Mouse (Mus musculus): ENCODE results near the gene Lin28a.

Gene Lin28a

GRCm38 (mm10) chr4:134016208-134016607 is 2.4 kb downstream of the Lin28a start:
- Histone ChIP-seq H3K4me3 (replicated peaks; ENCODE audit: low read length) (peak overlapping the region; percentile 95), H3K27me3 (ENCODE audit: insufficient read depth, low read length) (no peaks in the 10 kb centered on the region), H3K4me1 (replicated peaks; ENCODE audit: low read depth, low read length) (peaks cover 67% of the 10 kb centered on the region), H3K36me3 (ENCODE audit: insufficient read depth, low read length) (peaks cover 38% of the 10 kb centered on the region), H3K9me3 (ENCODE audit: low read length) (no peaks in the 10 kb centered on the region)
- no peak for TF ChIP-seq POU5F1 (IDR thresholded peaks at IDR 0.05; ENCODE audit: borderline replicate concordance, low read length)

DNA sequence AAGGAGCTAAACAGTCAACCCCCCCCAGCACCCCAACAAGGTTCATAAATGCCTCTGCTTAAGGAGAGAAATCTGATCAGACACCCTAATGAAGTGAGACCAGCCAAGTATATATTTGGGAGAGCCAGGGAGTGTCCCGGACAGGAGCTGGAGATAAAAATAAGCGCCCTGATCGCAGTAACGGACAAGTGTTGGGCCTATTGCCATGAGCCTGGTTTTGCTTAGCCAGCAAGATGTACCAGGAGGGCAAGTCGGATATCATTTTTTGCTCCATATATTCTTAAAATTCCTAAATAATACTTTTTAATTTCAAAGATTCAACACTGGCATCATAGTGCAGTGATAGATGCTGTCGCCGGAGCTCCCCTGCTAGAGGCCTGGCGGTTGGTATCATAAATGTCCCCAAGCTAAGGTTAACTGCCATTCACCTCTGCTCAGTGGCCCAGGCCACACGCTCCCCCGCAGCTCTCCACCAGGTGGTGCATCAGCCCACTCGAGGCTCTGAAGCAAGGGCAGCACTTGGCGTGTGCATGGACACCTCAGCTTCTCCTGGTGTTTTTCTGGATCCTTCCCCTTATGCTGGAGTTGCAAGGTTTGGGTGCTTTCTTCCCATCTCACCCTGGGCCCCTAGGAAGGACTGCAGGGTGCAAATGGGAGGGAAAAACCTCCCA is 5.6 kb downstream of the Lin28a start:
- no peaks in the 10 kb centered on the region for H3K9me3 ChIP-seq (ENCODE audit: low read length)
- peak overlapping the region; percentile 71 for H3K4me3 ChIP-seq (replicated peaks; ENCODE audit: low read length)
- peaks cover 59% of the 10 kb centered on the region for H3K36me3 ChIP-seq (ENCODE audit: insufficient read depth, low read length)
- no peaks in the 10 kb centered on the region for H3K27me3 ChIP-seq (ENCODE audit: insufficient read depth, low read length)
- peaks cover 82% of the 10 kb centered on the region for H3K4me1 ChIP-seq (replicated peaks; ENCODE audit: low read depth, low read length)
- peak; percentile 36 for TF ChIP-seq CTCF (conservative IDR thresholded peaks at IDR 0.05; ENCODE audit: low read length)
- TF ChIP-seq NANOG (IDR thresholded peaks at IDR 0.05; ENCODE audit: borderline replicate concordance, low read length) = no peak

DNA sequence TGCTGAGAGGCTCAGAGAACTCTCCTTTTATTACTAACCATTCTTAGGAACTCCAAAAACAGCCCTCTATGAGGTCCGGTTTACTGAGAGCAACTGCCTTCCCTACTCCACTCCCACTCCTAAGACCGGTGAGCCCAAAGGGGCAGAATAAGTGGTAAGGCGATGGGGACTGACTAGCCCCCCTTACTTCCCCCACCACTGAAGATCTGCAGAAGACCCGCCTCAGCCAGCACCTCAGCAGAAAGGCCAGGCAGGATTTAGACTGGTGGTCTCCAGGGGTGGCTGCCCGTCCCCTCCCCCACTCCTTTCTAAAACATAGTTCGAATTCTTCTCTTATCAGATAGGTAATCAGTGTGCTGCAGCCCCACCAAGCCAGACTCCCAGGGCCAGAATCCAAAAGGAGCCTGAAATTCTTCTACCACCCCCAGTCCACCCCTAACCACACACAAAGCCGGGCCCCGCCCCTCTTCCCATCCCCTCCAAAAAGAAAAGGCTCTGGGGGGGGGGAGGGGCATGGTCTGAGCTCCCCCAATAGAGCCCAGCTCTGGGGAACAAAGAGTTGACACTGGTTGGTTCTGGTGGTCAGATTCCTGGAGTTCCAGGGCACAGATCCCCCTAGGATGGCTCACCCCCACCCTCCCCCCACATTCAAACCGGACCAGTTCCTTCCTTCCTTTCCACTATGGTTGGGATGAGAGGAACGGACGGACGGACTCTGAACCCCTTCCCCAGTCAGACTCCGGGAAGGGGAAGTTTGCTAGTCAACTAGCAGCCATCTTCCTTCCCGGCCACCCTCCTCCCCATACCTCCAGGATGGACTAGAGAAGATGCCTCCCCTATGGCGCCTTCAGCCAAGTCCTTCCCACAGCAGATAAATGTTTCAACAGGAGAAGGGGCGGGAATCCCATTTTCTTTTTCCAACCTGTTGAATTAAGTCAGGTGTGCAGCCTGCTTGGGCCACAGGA is 6.9 kb downstream of the Lin28a start:
- peaks cover 85% of the 10 kb centered on the region for H3K4me1 ChIP-seq (replicated peaks; ENCODE audit: low read depth, low read length)
- no peaks in the 10 kb centered on the region for H3K27me3 ChIP-seq (ENCODE audit: insufficient read depth, low read length)
- H3K4me3 ChIP-seq (replicated peaks; ENCODE audit: low read length) = peak overlapping the region; percentile 71
- H3K9me3 ChIP-seq (ENCODE audit: low read length) = no peaks in the 10 kb centered on the region
- H3K36me3 ChIP-seq (ENCODE audit: insufficient read depth, low read length) = peaks cover 67% of the 10 kb centered on the region
- TF ChIP-seq CTCF (conservative IDR thresholded peaks at IDR 0.05; ENCODE audit: low read length) (no peak), POU5F1 (IDR thresholded peaks at IDR 0.05; ENCODE audit: borderline replicate concordance, low read length) (no peak), NANOG (IDR thresholded peaks at IDR 0.05; ENCODE audit: borderline replicate concordance, low read length) (no peak)

- Histone ChIP-seq H3K36me3 (ENCODE audit: insufficient read depth, low read length) (peaks cover 68% of the 10 kb centered on the region), H3K9me3 (ENCODE audit: low read length) (no peaks in the 10 kb centered on the region), H3K4me1 (replicated peaks; ENCODE audit: low read depth, low read length) (peaks cover 83% of the 10 kb centered on the region), H3K4me3 (replicated peaks; ENCODE audit: low read length) (peak overlapping the region; percentile 71; the same call in 1 of the 2 replicates), H3K27me3 (ENCODE audit: insufficient read depth, low read length) (no peaks in the 10 kb centered on the region)
- no peak for TF ChIP-seq NANOG (IDR thresholded peaks at IDR 0.05; ENCODE audit: borderline replicate concordance, low read length)
- no peak for TF ChIP-seq CTCF (conservative IDR thresholded peaks at IDR 0.05; ENCODE audit: low read length)
- no peak for TF ChIP-seq POU5F1 (IDR thresholded peaks at IDR 0.05; ENCODE audit: borderline replicate concordance, low read length)
Measured at GRCm38 (mm10) chr4:134009709-134010108, 8.9 kb downstream of the Lin28a start.

GRCm38 (mm10) chr4:134006845-134007244 is 11.8 kb downstream of the Lin28a start:
- Histone ChIP-seq H3K36me3 (ENCODE audit: insufficient read depth, low read length) (peaks cover 72% of the 10 kb centered on the region), H3K27me3 (ENCODE audit: insufficient read depth, low read length) (no peaks in the 10 kb centered on the region), H3K4me3 (replicated peaks; ENCODE audit: low read length) (no peak overlapping the region), H3K9me3 (ENCODE audit: low read length) (no peaks in the 10 kb centered on the region), H3K4me1 (replicated peaks; ENCODE audit: low read depth, low read length) (peaks cover 78% of the 10 kb centered on the region)
- no peak for TF ChIP-seq NANOG (IDR thresholded peaks at IDR 0.05; ENCODE audit: borderline replicate concordance, low read length)
- TF ChIP-seq POU5F1 (IDR thresholded peaks at IDR 0.05; ENCODE audit: borderline replicate concordance, low read length) = no peak
- no peak for TF ChIP-seq CTCF (conservative IDR thresholded peaks at IDR 0.05; ENCODE audit: low read length)

DNA sequence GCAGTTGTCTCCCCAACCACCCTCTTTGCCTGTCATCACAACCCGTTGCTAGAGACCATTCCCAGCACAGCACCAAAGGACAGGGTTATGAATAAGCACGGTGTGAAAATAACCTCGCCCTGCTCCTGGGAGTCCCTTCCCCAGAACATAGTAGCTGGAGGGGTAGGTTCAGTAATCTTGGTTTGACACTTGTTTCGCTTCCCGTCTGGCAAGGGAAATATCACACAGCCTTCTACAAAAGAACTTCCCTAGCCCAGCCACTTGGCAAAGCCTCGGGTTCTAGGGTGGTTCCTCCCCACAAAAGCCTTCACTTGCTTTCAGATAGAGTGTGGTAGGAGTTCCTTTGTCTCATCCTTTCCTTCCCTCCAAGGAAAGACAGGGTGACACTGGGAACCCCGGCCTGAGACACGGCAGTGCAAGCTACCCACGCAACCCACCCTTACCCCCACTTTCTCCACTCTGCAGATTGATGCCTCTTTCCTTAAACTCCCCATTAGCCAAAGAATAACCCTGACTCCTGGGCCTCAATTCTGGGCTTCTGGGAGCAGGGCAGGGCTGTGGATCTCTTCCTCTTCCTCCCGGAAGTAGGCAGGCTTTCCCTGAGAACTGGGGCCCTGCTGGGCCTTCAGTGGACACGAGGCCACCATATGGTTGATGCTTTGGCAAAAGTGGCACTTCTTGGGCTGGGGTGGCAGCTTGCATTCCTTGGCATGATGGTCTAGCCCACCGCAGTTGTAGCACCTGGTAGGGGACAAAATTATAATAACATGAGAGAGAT is 12.9 kb downstream of the Lin28a start:
- H3K4me1 ChIP-seq (replicated peaks; ENCODE audit: low read depth, low read length) = peaks cover 76% of the 10 kb centered on the region
- H3K27me3 ChIP-seq (ENCODE audit: insufficient read depth, low read length) = no peaks in the 10 kb centered on the region
- TF ChIP-seq POU5F1 (IDR thresholded peaks at IDR 0.05; ENCODE audit: borderline replicate concordance, low read length) (no peak), NANOG (IDR thresholded peaks at IDR 0.05; ENCODE audit: borderline replicate concordance, low read length) (no peak), CTCF (conservative IDR thresholded peaks at IDR 0.05; ENCODE audit: low read length) (no peak)
- no peaks in the 10 kb centered on the region for H3K9me3 ChIP-seq (ENCODE audit: low read length)
- H3K36me3 ChIP-seq (ENCODE audit: insufficient read depth, low read length) = peaks cover 72% of the 10 kb centered on the region
- no peak overlapping the region for H3K4me3 ChIP-seq (replicated peaks; ENCODE audit: low read length)

GRCm38 (mm10) chr4:134002903-134003302 is 15.7 kb downstream of the Lin28a start:
- TF ChIP-seq CTCF (conservative IDR thresholded peaks at IDR 0.05; ENCODE audit: low read length) = no peak
- no peak for TF ChIP-seq NANOG (IDR thresholded peaks at IDR 0.05; ENCODE audit: borderline replicate concordance, low read length)
- TF ChIP-seq POU5F1 (IDR thresholded peaks at IDR 0.05; ENCODE audit: borderline replicate concordance, low read length) = no peak
- Histone ChIP-seq H3K27me3 (ENCODE audit: insufficient read depth, low read length) (no peaks in the 10 kb centered on the region), H3K4me3 (replicated peaks; ENCODE audit: low read length) (no peak overlapping the region), H3K4me1 (replicated peaks; ENCODE audit: low read depth, low read length) (peaks cover 60% of the 10 kb centered on the region), H3K36me3 (ENCODE audit: insufficient read depth, low read length) (peaks cover 61% of the 10 kb centered on the region), H3K9me3 (ENCODE audit: low read length) (no peaks in the 10 kb centered on the region)

- Histone ChIP-seq H3K4me3 (replicated peaks; ENCODE audit: low read length) (no peak overlapping the region), H3K9me3 (ENCODE audit: low read length) (no peaks in the 10 kb centered on the region), H3K4me1 (replicated peaks; ENCODE audit: low read depth, low read length) (peaks cover 54% of the 10 kb centered on the region), H3K27me3 (ENCODE audit: insufficient read depth, low read length) (no peaks in the 10 kb centered on the region), H3K36me3 (ENCODE audit: insufficient read depth, low read length) (peaks cover 58% of the 10 kb centered on the region)
- no peak for TF ChIP-seq POU5F1 (IDR thresholded peaks at IDR 0.05; ENCODE audit: borderline replicate concordance, low read length)
- TF ChIP-seq CTCF (conservative IDR thresholded peaks at IDR 0.05; ENCODE audit: low read length) = no peak
- TF ChIP-seq NANOG (IDR thresholded peaks at IDR 0.05; ENCODE audit: borderline replicate concordance, low read length) = no peak
Measured at GRCm38 (mm10) chr4:134002246-134002645, 16.4 kb downstream of the Lin28a start.

All from E14TG2a.4 (cell line).